Mouse (Mus musculus): ENCODE measurements around the gene Etv3.
"Not testable (repeated sequence)": the region's sequence is repeated elsewhere in the genome, so short reads cannot be mapped to it uniquely, and the experiment has no call there.

Gene Etv3

GRCm38 (mm10) chr3:87521126-87521525 is 4.1 kb upstream of the Etv3 start:
- DNase-seq: no peak

- DNase-seq: no peak
These were observed 3.4 kb upstream of the Etv3 start for GRCm38 (mm10) chr3:87521833-87522232.

- no peak for DNase-seq
These were observed 1.5 kb upstream of the Etv3 start for GRCm38 (mm10) chr3:87523701-87524100.

GRCm38 (mm10) chr3:87525837-87526570 is 797 bp downstream of the Etv3 start:
- peak in 1 of 2 experiments; percentile 24 for DNase-seq

- no peak for DNase-seq
These were observed 1.9 kb downstream of the Etv3 start for GRCm38 (mm10) chr3:87527139-87527538.

- no peak for DNase-seq
These were observed 2.8 kb downstream of the Etv3 start for GRCm38 (mm10) chr3:87528021-87528420.

- no peak for DNase-seq
These were observed 3.6 kb downstream of the Etv3 start for GRCm38 (mm10) chr3:87528841-87529240.

GRCm38 (mm10) chr3:87529568-87529967 is 4.4 kb downstream of the Etv3 start:
- no peak for DNase-seq

GRCm38 (mm10) chr3:87530234-87530633 is 5.0 kb downstream of the Etv3 start:
- DNase-seq: no peak

- peak in 1 of 2 experiments; percentile 21 for DNase-seq
These were observed 8.6 kb downstream of the Etv3 start for GRCm38 (mm10) chr3:87533667-87534378.

- no peak for DNase-seq
These were observed 12.8 kb downstream of the Etv3 start for GRCm38 (mm10) chr3:87538034-87538433.

- no peak for DNase-seq
These were observed 14.9 kb downstream of the Etv3 start for GRCm38 (mm10) chr3:87540028-87540675.

- no peak for DNase-seq
These were observed 15.5 kb downstream of the Etv3 start for GRCm38 (mm10) chr3:87540714-87541113.

- DNase-seq: no peak
These were observed 17.4 kb downstream of the Etv3 start for GRCm38 (mm10) chr3:87542481-87543215.

GRCm38 (mm10) chr3:87545554-87545953 is 20.3 kb downstream of the Etv3 start:
- no peak for DNase-seq

- DNase-seq: no peak
These were observed 21.1 kb downstream of the Etv3 start for GRCm38 (mm10) chr3:87546291-87546721.

GRCm38 (mm10) chr3:87549908-87550307 is 24.7 kb downstream of the Etv3 start:
- DNase-seq: no peak

GRCm38 (mm10) chr3:87552327-87552726 is 27.1 kb downstream of the Etv3 start:
- DNase-seq: no peak

- no peak for DNase-seq
These were observed 28.2 kb downstream of the Etv3 start for GRCm38 (mm10) chr3:87553196-87553935.

- not testable (repeated sequence) for DNase-seq
These were observed 29.7 kb downstream of the Etv3 start for GRCm38 (mm10) chr3:87554859-87555258.

- DNase-seq: no peak
These were observed 30.9 kb downstream of the Etv3 start for GRCm38 (mm10) chr3:87556109-87556531.

- DNase-seq: no peak
These were observed 31.6 kb downstream of the Etv3 start for GRCm38 (mm10) chr3:87556668-87557278.
